Mouse (Mus musculus): Measurements from ENCODE around the gene Gm45711. TPM values are rescaled to one million over a fixed set of nuclear protein-coding genes. Genes with fewer than 3 reads are reported as not detected.
A peak's percentile ranks its signal among the peaks of the same experiment; 100 is the strongest.
"Not testable (repeated sequence)": the region's sequence is repeated elsewhere in the genome, so short reads cannot be mapped to it uniquely, and the experiment has no call there.

The Gm45711 gene
- not detected for total RNA-seq (2021)

GRCm38 (mm10) chr8:104309441-104310155 is at the start of gene Gm45711, which contains the start of gene Cmtm1:
Gene Gm45711 (minus strand): TSS chr8:104310081.
Gene Cmtm1 (minus strand): TSS chr8:104310145.
- peak; percentile 30 for DNase-seq

- DNase-seq, result no peak
Measured at GRCm38 (mm10) chr8:104358637-104359036, 48.8 kb upstream of the Gm45711 start.

GRCm38 (mm10) chr8:104354504-104354903 is 44.6 kb upstream of the Gm45711 start:
- DNase-seq, result no peak

GRCm38 (mm10) chr8:104353186-104353585 is 43.3 kb upstream of the Gm45711 start:
- no peak for DNase-seq

GRCm38 (mm10) chr8:104350047-104350446 is 40.2 kb upstream of the Gm45711 start:
- DNase-seq, result no peak

- DNase-seq, result no peak
Measured at GRCm38 (mm10) chr8:104348971-104349370, 39.1 kb upstream of the Gm45711 start.

GRCm38 (mm10) chr8:104346706-104347105 is 36.8 kb upstream of the Gm45711 start:
- no peak for DNase-seq

GRCm38 (mm10) chr8:104344622-104345021 is 34.7 kb upstream of the Gm45711 start:
- no peak for DNase-seq

- peak; percentile 81 to 84 for DNase-seq
Measured at GRCm38 (mm10) chr8:104343957-104344356, 34.1 kb upstream of the Gm45711 start.

- no peak for DNase-seq
Measured at GRCm38 (mm10) chr8:104342426-104342825, 32.5 kb upstream of the Gm45711 start.

GRCm38 (mm10) chr8:104341678-104342077 is 31.8 kb upstream of the Gm45711 start:
- DNase-seq, result no peak

- DNase-seq, result peak; percentile 14 to 18
Measured at GRCm38 (mm10) chr8:104341106-104341561, 31.3 kb upstream of the Gm45711 start.

GRCm38 (mm10) chr8:104340233-104341105 is 30.6 kb upstream of the Gm45711 start:
- DNase-seq, result peak; percentile 58 to 64

- no peak for DNase-seq
Measured at GRCm38 (mm10) chr8:104339983-104340232, 30.0 kb upstream of the Gm45711 start.

GRCm38 (mm10) chr8:104339229-104339982 is 29.5 kb upstream of the Gm45711 start, which contains the start of gene Cmtm3:
Gene Cmtm3 (plus strand): TSS chr8:104339410.
- DNase-seq, result peak; percentile 21 to 27

GRCm38 (mm10) chr8:104337890-104338289 is 28.0 kb upstream of the Gm45711 start:
- DNase-seq, result no peak

- DNase-seq, result no peak
Measured at GRCm38 (mm10) chr8:104336806-104337205, 26.9 kb upstream of the Gm45711 start.

- no peak for DNase-seq
Measured at GRCm38 (mm10) chr8:104334196-104334595, 24.3 kb upstream of the Gm45711 start.

- DNase-seq, result no peak
Measured at GRCm38 (mm10) chr8:104333786-104334185, 23.9 kb upstream of the Gm45711 start.

GRCm38 (mm10) chr8:104332665-104333631 is 23.1 kb upstream of the Gm45711 start:
- no peak for DNase-seq

GRCm38 (mm10) chr8:104321930-104322329 is 12.0 kb upstream of the Gm45711 start, which contains the start of gene Cmtm2b:
Gene Cmtm2b (plus strand): TSS chr8:104322230.
- DNase-seq, result not testable (repeated sequence)

Measured in layer of hippocampus, postnatal 36 days (tissue).